Mouse (Mus musculus): ENCODE measurements around the gene Pipox. TPM values are rescaled to one million over a fixed set of nuclear protein-coding genes. Genes with fewer than 3 reads are reported as not detected.

Gene Pipox
- polyA plus RNA-seq, 1 experiment = 0.94 TPM

DNA sequence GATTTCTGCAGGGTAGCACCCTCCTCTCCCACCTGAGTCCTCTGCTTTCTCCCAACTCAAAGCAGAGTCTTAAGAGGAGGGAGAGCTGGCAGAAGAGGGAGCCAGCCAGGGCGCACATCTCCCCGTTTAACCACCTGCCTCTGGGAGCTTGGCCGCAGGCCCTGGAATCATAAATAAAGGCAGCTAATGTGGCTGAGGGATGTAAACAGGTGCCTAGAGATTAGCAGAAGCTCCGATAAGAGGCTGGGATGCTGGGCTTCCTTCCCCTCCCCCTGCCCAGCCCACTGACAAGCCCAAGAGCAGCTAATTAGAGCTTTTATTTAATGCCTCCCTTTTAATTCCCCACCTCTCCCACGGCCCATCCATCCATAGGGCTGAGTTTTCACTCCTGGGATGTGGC is 45.8 kb downstream of the Pipox start:
- H3K27ac ChIP-seq (ENCODE audit: control insufficient read depth, insufficient read depth, low read depth, low read length) = no peak overlapping the region
- H3K4me3 ChIP-seq (ENCODE audit: control insufficient read depth, low read depth, low read length) = no peak overlapping the region
- H3K27me3 ChIP-seq (ENCODE audit: control insufficient read depth, insufficient read depth, low read length) = no peaks in the 10 kb centered on the region
- no peaks in the 10 kb centered on the region for H3K36me3 ChIP-seq (ENCODE audit: control insufficient read depth, insufficient read depth, low read length)
- TF ChIP-seq CTCF (IDR thresholded peaks at IDR 0.05; ENCODE audit: control insufficient read depth, insufficient read depth, insufficient replicate concordance, low read depth, low read length) (no peak), POLR2A (IDR thresholded peaks at IDR 0.05; ENCODE audit: control insufficient read depth, low read depth, low read length) (no peak)
- no peaks in the 10 kb centered on the region for H3K4me1 ChIP-seq (ENCODE audit: control insufficient read depth, insufficient read depth, low read length)

DNA sequence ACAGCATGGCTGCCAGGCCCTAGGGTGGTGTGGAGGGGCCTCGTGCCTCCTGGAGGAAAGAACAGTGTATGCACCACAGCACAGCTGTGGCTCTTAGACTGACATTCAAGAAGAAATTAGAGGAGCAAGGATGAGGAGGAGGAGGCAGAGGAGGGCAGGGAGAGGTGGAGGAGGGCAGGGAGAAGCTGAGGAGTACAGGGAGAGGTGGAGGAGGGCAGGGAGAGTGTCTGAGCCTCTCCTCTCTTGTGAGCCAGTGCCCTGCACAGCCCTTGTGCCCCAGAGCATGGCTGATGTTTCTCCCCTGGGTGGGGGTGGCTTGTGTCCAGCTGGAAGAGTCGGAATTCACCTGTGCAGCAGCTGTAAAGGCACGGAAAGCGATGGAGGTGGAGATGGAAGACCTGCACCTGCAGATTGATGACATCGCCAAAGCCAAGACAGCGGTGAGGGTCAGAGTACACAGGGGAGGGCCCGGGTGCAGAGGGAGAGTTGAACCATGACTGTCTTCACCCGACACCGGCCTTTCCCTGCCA is 46.2 kb downstream of the Pipox start:
- no peak overlapping the region for H3K4me3 ChIP-seq (ENCODE audit: control insufficient read depth, low read depth, low read length)
- H3K36me3 ChIP-seq (ENCODE audit: control insufficient read depth, insufficient read depth, low read length) = no peaks in the 10 kb centered on the region
- H3K4me1 ChIP-seq (ENCODE audit: control insufficient read depth, insufficient read depth, low read length) = no peaks in the 10 kb centered on the region
- TF ChIP-seq POLR2A (IDR thresholded peaks at IDR 0.05; ENCODE audit: control insufficient read depth, low read depth, low read length) (no peak), CTCF (IDR thresholded peaks at IDR 0.05; ENCODE audit: control insufficient read depth, insufficient read depth, insufficient replicate concordance, low read depth, low read length) (no peak)
- H3K27me3 ChIP-seq (ENCODE audit: control insufficient read depth, insufficient read depth, low read length) = no peaks in the 10 kb centered on the region
- H3K27ac ChIP-seq (ENCODE audit: control insufficient read depth, insufficient read depth, low read depth, low read length) = no peak overlapping the region

DNA sequence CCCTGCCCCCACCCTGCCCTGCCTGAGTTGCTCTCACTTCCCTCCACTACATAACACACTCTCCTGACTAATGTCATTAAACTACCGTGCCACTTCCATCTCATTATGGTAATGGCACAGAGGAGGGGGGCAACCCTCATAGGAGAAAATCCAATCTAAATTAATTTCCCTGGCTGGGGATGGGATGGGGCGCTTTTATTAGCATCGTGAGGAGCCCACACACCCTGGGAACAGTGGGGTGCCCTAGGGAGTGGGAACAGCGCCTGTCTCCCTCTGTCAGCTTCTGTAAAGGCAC is 50.0 kb downstream of the Pipox start:
- Histone ChIP-seq H3K4me3 (ENCODE audit: control insufficient read depth, low read depth, low read length) (no peak overlapping the region), H3K27me3 (ENCODE audit: control insufficient read depth, insufficient read depth, low read length) (no peaks in the 10 kb centered on the region), H3K27ac (ENCODE audit: control insufficient read depth, insufficient read depth, low read depth, low read length) (no peak overlapping the region), H3K36me3 (ENCODE audit: control insufficient read depth, insufficient read depth, low read length) (no peaks in the 10 kb centered on the region), H3K4me1 (ENCODE audit: control insufficient read depth, insufficient read depth, low read length) (no peaks in the 10 kb centered on the region)
- TF ChIP-seq POLR2A (IDR thresholded peaks at IDR 0.05; ENCODE audit: control insufficient read depth, low read depth, low read length) = no peak
- TF ChIP-seq CTCF (IDR thresholded peaks at IDR 0.05; ENCODE audit: control insufficient read depth, insufficient read depth, insufficient replicate concordance, low read depth, low read length) = no peak

DNA sequence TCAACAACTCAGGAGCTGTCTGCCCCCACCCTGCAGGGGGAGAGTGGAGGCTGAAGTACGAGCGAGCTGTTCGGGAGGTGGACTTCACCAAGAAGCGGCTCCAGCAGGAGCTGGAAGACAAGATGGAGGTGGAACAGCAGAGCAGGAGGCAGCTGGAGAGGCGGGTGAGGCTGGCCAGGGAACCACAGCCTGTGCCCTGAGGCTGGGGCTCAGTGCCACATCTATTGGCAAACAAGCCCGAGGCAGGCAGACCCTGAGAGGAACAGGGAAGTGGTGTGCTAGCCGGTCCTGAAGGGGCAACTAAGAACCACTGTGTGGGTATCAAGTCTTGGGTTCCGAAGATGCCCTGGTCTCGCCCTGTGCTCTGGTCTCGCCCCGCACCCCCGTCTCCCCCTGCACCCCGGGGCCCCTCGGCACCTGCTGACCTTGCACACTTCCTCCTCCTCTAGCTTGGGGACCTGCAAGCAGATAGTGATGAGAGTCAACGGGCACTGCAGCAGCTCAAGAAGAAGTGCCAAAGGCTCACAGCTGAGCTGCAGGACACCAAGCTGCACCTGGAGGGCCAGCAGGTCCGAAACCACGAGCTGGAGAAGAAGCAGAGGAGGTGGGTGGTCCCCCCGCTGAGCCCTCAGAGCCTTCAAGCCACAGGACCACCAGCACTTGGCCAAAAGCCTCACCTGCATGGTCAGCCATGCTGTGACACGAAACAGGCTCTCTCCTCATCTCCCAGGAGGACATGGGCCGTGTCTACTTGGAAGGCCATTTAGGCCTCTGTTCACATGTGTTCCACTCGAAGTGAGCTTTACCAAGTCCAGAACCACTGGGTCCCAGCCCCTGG is 50.6 kb downstream of the Pipox start:
- H3K27me3 ChIP-seq (ENCODE audit: control insufficient read depth, insufficient read depth, low read length) = no peaks in the 10 kb centered on the region
- no peak overlapping the region for H3K27ac ChIP-seq (ENCODE audit: control insufficient read depth, insufficient read depth, low read depth, low read length)
- TF ChIP-seq CTCF (IDR thresholded peaks at IDR 0.05; ENCODE audit: control insufficient read depth, insufficient read depth, insufficient replicate concordance, low read depth, low read length) (no peak), POLR2A (IDR thresholded peaks at IDR 0.05; ENCODE audit: control insufficient read depth, low read depth, low read length) (no peak)
- no peaks in the 10 kb centered on the region for H3K36me3 ChIP-seq (ENCODE audit: control insufficient read depth, insufficient read depth, low read length)
- H3K4me1 ChIP-seq (ENCODE audit: control insufficient read depth, insufficient read depth, low read length) = no peaks in the 10 kb centered on the region
- no peak overlapping the region for H3K4me3 ChIP-seq (ENCODE audit: control insufficient read depth, low read depth, low read length)

DNA sequence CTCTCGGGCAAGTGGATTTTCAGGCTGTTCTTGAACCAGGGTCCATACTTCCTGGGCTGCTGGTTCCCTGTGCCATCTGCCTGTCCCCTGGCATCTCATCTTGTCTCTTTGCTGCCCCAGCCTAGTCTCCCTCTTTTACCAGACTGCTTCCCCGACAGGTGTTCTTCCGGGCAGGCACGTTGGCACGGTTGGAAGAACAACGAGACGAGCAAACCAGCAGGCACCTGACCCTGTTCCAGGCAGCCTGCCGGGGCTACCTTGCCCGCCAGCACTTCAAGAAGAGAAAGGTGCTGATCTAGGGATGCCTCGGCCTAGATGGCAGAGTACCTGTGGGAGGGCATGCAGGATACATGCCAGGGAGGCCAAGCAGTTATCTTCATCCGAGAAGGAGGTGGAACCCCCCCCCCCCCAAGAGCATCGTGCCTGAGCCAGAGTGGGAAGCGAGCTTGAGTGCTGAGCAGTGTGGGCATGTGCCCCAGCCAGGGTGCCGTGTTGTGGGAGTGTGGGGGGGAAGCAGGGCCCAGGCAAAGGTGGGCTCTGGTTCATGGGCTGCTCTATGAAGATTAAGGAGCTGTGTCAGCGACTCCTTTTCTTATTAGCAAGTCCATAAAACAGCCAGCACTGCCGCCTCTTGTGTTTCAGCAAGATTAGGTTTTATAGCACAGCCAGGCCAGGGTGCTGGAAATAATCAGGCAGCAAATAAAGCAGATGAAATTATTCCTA is 53.2 kb downstream of the Pipox start:
- no peaks in the 10 kb centered on the region for H3K27me3 ChIP-seq (ENCODE audit: control insufficient read depth, insufficient read depth, low read length)
- H3K27ac ChIP-seq (ENCODE audit: control insufficient read depth, insufficient read depth, low read depth, low read length) = no peak overlapping the region
- no peaks in the 10 kb centered on the region for H3K4me1 ChIP-seq (ENCODE audit: control insufficient read depth, insufficient read depth, low read length)
- H3K4me3 ChIP-seq (ENCODE audit: control insufficient read depth, low read depth, low read length) = no peak overlapping the region
- H3K36me3 ChIP-seq (ENCODE audit: control insufficient read depth, insufficient read depth, low read length) = no peaks in the 10 kb centered on the region
- TF ChIP-seq CTCF (IDR thresholded peaks at IDR 0.05; ENCODE audit: control insufficient read depth, insufficient read depth, insufficient replicate concordance, low read depth, low read length) = no peak
- TF ChIP-seq POLR2A (IDR thresholded peaks at IDR 0.05; ENCODE audit: control insufficient read depth, low read depth, low read length) = no peak

DNA sequence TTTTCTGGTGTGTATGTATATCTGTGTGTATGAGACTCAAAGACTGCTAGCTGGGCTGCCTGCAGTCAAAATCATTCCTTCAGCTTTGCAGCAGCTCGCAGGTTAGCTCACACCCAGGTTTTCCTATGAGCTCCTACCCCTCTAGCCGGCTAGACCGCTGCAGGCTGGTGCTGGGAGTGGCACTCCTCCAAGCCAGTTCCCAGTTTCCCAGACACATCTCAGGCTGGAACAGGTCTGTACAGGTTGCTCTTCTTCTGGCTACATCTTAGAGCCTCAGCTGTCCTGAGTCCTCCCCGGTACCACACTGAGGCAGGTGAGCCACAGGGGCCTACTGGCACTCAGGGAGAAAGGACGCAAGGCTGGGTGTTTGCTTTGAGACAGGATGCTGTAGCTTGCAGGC is 56.0 kb downstream of the Pipox start:
- H3K27ac ChIP-seq (ENCODE audit: control insufficient read depth, insufficient read depth, low read depth, low read length) = no peak overlapping the region

DNA sequence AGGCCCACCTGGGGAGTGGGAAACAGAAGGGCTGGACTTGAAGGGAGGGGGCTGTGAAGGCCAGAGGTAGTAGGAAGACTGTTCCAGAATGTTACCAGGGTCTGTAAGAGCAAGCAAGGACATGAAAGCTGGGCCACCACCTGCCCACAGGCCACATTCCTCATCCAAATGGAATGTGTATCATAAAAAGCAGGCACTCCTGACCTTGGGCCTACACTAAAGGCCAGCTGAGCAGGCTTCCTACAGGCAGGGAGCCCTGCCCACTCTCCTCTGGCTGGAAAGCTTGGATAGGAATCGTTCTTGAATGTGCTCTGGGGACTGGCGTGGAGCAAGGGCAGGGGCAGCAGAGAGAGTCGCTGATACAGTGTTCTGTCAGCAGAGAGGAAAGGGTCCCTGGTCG is 57.1 kb downstream of the Pipox start:
- Histone ChIP-seq H3K4me3 (ENCODE audit: control insufficient read depth, low read depth, low read length) (no peak overlapping the region), H3K36me3 (ENCODE audit: control insufficient read depth, insufficient read depth, low read length) (no peaks in the 10 kb centered on the region), H3K27me3 (ENCODE audit: control insufficient read depth, insufficient read depth, low read length) (no peaks in the 10 kb centered on the region), H3K4me1 (ENCODE audit: control insufficient read depth, insufficient read depth, low read length) (no peaks in the 10 kb centered on the region), H3K27ac (ENCODE audit: control insufficient read depth, insufficient read depth, low read depth, low read length) (no peak overlapping the region)
- no peak for TF ChIP-seq CTCF (IDR thresholded peaks at IDR 0.05; ENCODE audit: control insufficient read depth, insufficient read depth, insufficient replicate concordance, low read depth, low read length)
- TF ChIP-seq POLR2A (IDR thresholded peaks at IDR 0.05; ENCODE audit: control insufficient read depth, low read depth, low read length) = no peak

More for the DNA sequence above, 56.0 kb downstream of the Pipox start:
- H3K27me3 ChIP-seq (ENCODE audit: control insufficient read depth, insufficient read depth, low read length) = no peaks in the 10 kb centered on the region
- TF ChIP-seq POLR2A (IDR thresholded peaks at IDR 0.05; ENCODE audit: control insufficient read depth, low read depth, low read length) (no peak), CTCF (IDR thresholded peaks at IDR 0.05; ENCODE audit: control insufficient read depth, insufficient read depth, insufficient replicate concordance, low read depth, low read length) (no peak)
- H3K36me3 ChIP-seq (ENCODE audit: control insufficient read depth, insufficient read depth, low read length) = no peaks in the 10 kb centered on the region
- H3K4me3 ChIP-seq (ENCODE audit: control insufficient read depth, low read depth, low read length) = no peak overlapping the region
- no peaks in the 10 kb centered on the region for H3K4me1 ChIP-seq (ENCODE audit: control insufficient read depth, insufficient read depth, low read length)
